Mouse (Mus musculus) hindbrain, postnatal 0 days (tissue): ENCODE results near the gene Sec23ip. TPM values are rescaled to one million over a fixed set of nuclear protein-coding genes. Genes with fewer than 3 reads are reported as not detected.
A peak's percentile ranks its signal among the peaks of the same experiment; 100 is the strongest.
"Not testable (repeated sequence)": the region's sequence is repeated elsewhere in the genome, so short reads cannot be mapped to it uniquely, and the experiment has no call there.

Experiments
- ATAC-seq: fragments of 200-750 bp; cut with Nextera tagmentation; 2 replicates; pipeline ENCODE4 v1.8.0; 2017; ENCODE audit warnings: mild to moderate bottlenecking, moderate TSS enrichment, moderate library complexity
- DNase-seq: peaks from one replicate; pipeline ENCODE4 v3.0.0-alpha.2; 2015; ENCODE audit warnings: low spot score
- H3K27ac ChIP-seq: fragments of 300-500 bp; sonication (generic); 2 replicates; pipeline ENCODE4 v1.5.1; 2014; ENCODE audit warnings: mild to moderate bottlenecking
- H3K27me3 ChIP-seq: fragments of 300-500 bp; sonication (generic); 2 replicates; pipeline ENCODE4 v1.6.1; 2014; ENCODE audit warnings: low read length, mixed read lengths; ENCODE audit not compliant: insufficient read depth
- H3K36me3 ChIP-seq: fragments of 300-500 bp; sonication (generic); 2 replicates; pipeline ENCODE4 v1.6.1; 2014; ENCODE audit warnings: low read length, mixed read lengths; ENCODE audit not compliant: insufficient read depth
- H3K4me1 ChIP-seq: fragments of 300-500 bp; sonication (generic); 2 replicates; pipeline ENCODE4 v1.6.1; 2014; ENCODE audit warnings: antibody characterized with exemption, low read length, mixed read lengths; ENCODE audit not compliant: insufficient read depth
- H3K4me2 ChIP-seq: fragments of 300-500 bp; sonication (generic); 2 replicates; pipeline ENCODE4 v1.6.1; 2014; ENCODE audit warnings: low read depth, mild to moderate bottlenecking, low read length, moderate library complexity, mixed read lengths
- H3K4me3 ChIP-seq: fragments of 300-500 bp; sonication (generic); 2 replicates; pipeline ENCODE4 v1.5.1; 2014; ENCODE audit warnings: low read length
- H3K9ac ChIP-seq: fragments of 300-500 bp; sonication (generic); replicated peaks from 2 replicates; pipeline ENCODE4 v1.6.1; 2014; ENCODE audit warnings: mild to moderate bottlenecking, low read length, moderate library complexity, mixed read lengths
- H3K9me3 ChIP-seq: fragments of 300-500 bp; sonication (generic); 2 replicates; pipeline ENCODE4 v1.6.1; 2016; ENCODE audit warnings: low read length, mixed read lengths
- CTCF ChIP-seq: IDR thresholded peaks from 2 replicates; pipeline ENCODE4 v1.5.1; 2016; ENCODE audit warnings: antibody characterized with exemption, control low read depth, low read depth
- WGBS: fragments of 180-500 bp; shearing (Covaris S2); extraction: QIAGEN DNeasy Blood & Tissue Kit; methylation state at CpG from one replicate; pipeline ENCODE4 v1.1.7; 2014; 5-methylcytosine and 5-hydroxymethylcytosine counted together
- polyA plus RNA-seq: library from polyadenylated mRNA; unstranded; fragments of >200 nt; fragmentation: Nextera tagmentation; extraction: Ambion mirVana; gene quantifications from 2 replicates; pipeline ENCODE4 v1.2.1, GENCODE M21; 2015
- total RNA-seq: library from RNA; depleted of rRNA; stranded (reverse); fragments of >200 nt; gene quantifications from 2 replicates; pipeline ENCODE4 v1.2.3, GENCODE M21; 2014; rRNA removed

Sec23ip gene
- 18.7 and 19.0 TPM in 2 replicates for total RNA-seq
- 24.6 and 26.1 TPM in 2 replicates for polyA plus RNA-seq

- Histone ChIP-seq H3K9ac (peak within 1 kb of the TSS; percentile 80), H3K4me3 (peak within 1 kb of the TSS; percentile 71), H3K9me3 (no peaks in the 10 kb centered on the region), H3K36me3 (0 out of 2 replicates have a peak, but pooled peaks cover under 1% of the 10 kb centered on the region), H3K27ac (peak within 1 kb of the TSS; percentile 87), H3K4me2 (peak within 1 kb of the TSS; percentile 88), H3K27me3 (no peaks in the 10 kb centered on the region), H3K4me1 (peaks cover 14% of the 10 kb centered on the region; the same call in 1 of the 2 replicates)
- DNase-seq (peak; percentile 99), ATAC-seq (peak; percentile 94)
- under 1% methylated on average over 54 of the region's 55 CpGs for WGBS
- no peak for TF ChIP-seq CTCF
Observed at GRCm38 (mm10) chr7:128744684-128745485, at the start of gene Sec23ip. Gene Sec23ip, plus strand, starts transcription at chr7:128744943.

- H3K27ac ChIP-seq, ATAC-seq, H3K4me3 ChIP-seq, H3K9me3 ChIP-seq, H3K27me3 ChIP-seq, H3K4me1 ChIP-seq, H3K9ac ChIP-seq, H3K4me2 ChIP-seq, DNase-seq: not testable (repeated sequence)
- 92% methylated on average over 6 of the region's 6 CpGs for WGBS
- peaks cover 57% of the 10 kb centered on the region for H3K36me3 ChIP-seq
Observed at GRCm38 (mm10) chr7:128699959-128700358, 44.8 kb upstream of the Sec23ip start.

GRCm38 (mm10) chr7:128705735-128706134 lies 39.0 kb upstream of the Sec23ip start:
- H3K4me2 ChIP-seq: no peak overlapping the region
- DNase-seq (peak; percentile 84), ATAC-seq (peak; percentile 89)
- no peaks in the 10 kb centered on the region for H3K4me1 ChIP-seq
- no peaks in the 10 kb centered on the region for H3K27me3 ChIP-seq
- WGBS: 23% methylated on average over 4 of the region's 4 CpGs
- TF ChIP-seq CTCF: peak; percentile 99
- H3K9ac ChIP-seq: no peak overlapping the region
- H3K27ac ChIP-seq: no peak overlapping the region
- H3K9me3 ChIP-seq: no peaks in the 10 kb centered on the region
- H3K36me3 ChIP-seq: peaks cover 70% of the 10 kb centered on the region
- H3K4me3 ChIP-seq: no peak overlapping the region

- Histone ChIP-seq H3K36me3 (peaks cover 52% of the 10 kb centered on the region), H3K27ac (no peak overlapping the region)
- WGBS: 71% methylated on average over 4 of the region's 4 CpGs
Observed at GRCm38 (mm10) chr7:128717991-128718390, 26.8 kb upstream of the Sec23ip start.

GRCm38 (mm10) chr7:128724761-128725160 lies 20.0 kb upstream of the Sec23ip start:
- peak; percentile 95 for ATAC-seq

More at GRCm38 (mm10) chr7:128717991-128718390, 26.8 kb upstream of the Sec23ip start:
- no peak overlapping the region for H3K4me2 ChIP-seq
- TF ChIP-seq CTCF: no peak
- DNase-seq (no peak), ATAC-seq (no peak)
- H3K27me3 ChIP-seq: no peaks in the 10 kb centered on the region
- H3K4me3 ChIP-seq: no peak overlapping the region
- H3K9me3 ChIP-seq: no peaks in the 10 kb centered on the region
- H3K4me1 ChIP-seq: no peaks in the 10 kb centered on the region
- no peak overlapping the region for H3K9ac ChIP-seq

GRCm38 (mm10) chr7:128725189-128725588 lies 19.6 kb upstream of the Sec23ip start:
- TF ChIP-seq CTCF: no peak
- H3K4me1 ChIP-seq: peaks cover 7% of the 10 kb centered on the region; the same call in 1 of the 2 replicates
- peak overlapping the region; percentile 52; the same call in 1 of the 2 replicates for H3K27ac ChIP-seq
- DNase-seq (no peak), ATAC-seq (0 out of 2 replicates have a peak, but pooled peaks have one; percentile 11)
- H3K27me3 ChIP-seq: no peaks in the 10 kb centered on the region
- H3K9me3 ChIP-seq: no peaks in the 10 kb centered on the region
- H3K4me3 ChIP-seq: no peak overlapping the region
- no peak overlapping the region for H3K9ac ChIP-seq
- 73% methylated on average over 9 of the region's 9 CpGs for WGBS
- peaks cover 11% of the 10 kb centered on the region for H3K36me3 ChIP-seq
- no peak overlapping the region for H3K4me2 ChIP-seq

More at GRCm38 (mm10) chr7:128724761-128725160, 20.0 kb upstream of the Sec23ip start:
- H3K4me1 ChIP-seq: peaks cover 7% of the 10 kb centered on the region; the same call in 1 of the 2 replicates
- H3K27ac ChIP-seq: peak overlapping the region; percentile 52; the same call in 1 of the 2 replicates
- peak; percentile 91 for DNase-seq
- H3K36me3 ChIP-seq: peaks cover 13% of the 10 kb centered on the region
- H3K4me2 ChIP-seq: no peak overlapping the region
- peak; percentile 83 for TF ChIP-seq CTCF
- H3K4me3 ChIP-seq: no peak overlapping the region
- no peaks in the 10 kb centered on the region for H3K9me3 ChIP-seq
- no peak overlapping the region for H3K9ac ChIP-seq
- no peaks in the 10 kb centered on the region for H3K27me3 ChIP-seq
- 22% methylated on average over 4 of the region's 4 CpGs for WGBS

- no peaks in the 10 kb centered on the region for H3K9me3 ChIP-seq
Observed at GRCm38 (mm10) chr7:128726999-128727398, 17.7 kb upstream of the Sec23ip start.

More at GRCm38 (mm10) chr7:128726999-128727398, 17.7 kb upstream of the Sec23ip start:
- Histone ChIP-seq H3K36me3 (peaks cover 5% of the 10 kb centered on the region; the same call in 1 of the 2 replicates), H3K4me1 (peaks cover 7% of the 10 kb centered on the region), H3K27ac (no peak overlapping the region), H3K27me3 (no peaks in the 10 kb centered on the region), H3K9ac (no peak overlapping the region), H3K4me3 (no peak overlapping the region), H3K4me2 (no peak overlapping the region)
- ATAC-seq (no peak), DNase-seq (no peak)
- 44% methylated on average over 10 of the region's 10 CpGs for WGBS
- no peak for TF ChIP-seq CTCF
